Mouse (Mus musculus) adipocyte (in vitro differentiated cells): ENCODE data around the gene 4930442H23Rik.
"Not testable (repeated sequence)": the region's sequence is repeated elsewhere in the genome, so short reads cannot be mapped to it uniquely, and the experiment has no call there.

Experiments used
- DNase-seq: peaks from one replicate; pipeline ENCODE4 v3.0.0-alpha.2; 2016; ENCODE audit warnings: low spot score

Gene 4930442H23Rik

GRCm38 (mm10) chr10:81198230-81198629 lies 14.6 kb upstream of the 4930442H23Rik start:
- peak; percentile 78 for DNase-seq

- DNase-seq, result no peak
Measured at GRCm38 (mm10) chr10:81197305-81197704, 13.7 kb upstream of the 4930442H23Rik start.

GRCm38 (mm10) chr10:81196470-81197065 lies 12.9 kb upstream of the 4930442H23Rik start:
- DNase-seq, result no peak

- DNase-seq, result no peak
Measured at GRCm38 (mm10) chr10:81195300-81195699, 11.7 kb upstream of the 4930442H23Rik start.

- no peak for DNase-seq
Measured at GRCm38 (mm10) chr10:81193991-81194774, 10.5 kb upstream of the 4930442H23Rik start.

GRCm38 (mm10) chr10:81192968-81193501 lies 9.4 kb upstream of the 4930442H23Rik start:
- DNase-seq, result no peak

GRCm38 (mm10) chr10:81192270-81192967 lies 8.8 kb upstream of the 4930442H23Rik start:
- DNase-seq, result no peak

- no peak for DNase-seq
Measured at GRCm38 (mm10) chr10:81191342-81191982, 7.8 kb upstream of the 4930442H23Rik start.

- no peak for DNase-seq
Measured at GRCm38 (mm10) chr10:81190912-81191321, 7.3 kb upstream of the 4930442H23Rik start.

GRCm38 (mm10) chr10:81190236-81190911 lies 6.7 kb upstream of the 4930442H23Rik start:
- no peak for DNase-seq

GRCm38 (mm10) chr10:81189821-81190220 lies 6.2 kb upstream of the 4930442H23Rik start:
- DNase-seq, result no peak

- no peak for DNase-seq
Measured at GRCm38 (mm10) chr10:81187161-81187560, 3.5 kb upstream of the 4930442H23Rik start.

GRCm38 (mm10) chr10:81184765-81185164 lies 1.1 kb upstream of the 4930442H23Rik start:
- no peak for DNase-seq

- DNase-seq, result peak; percentile 99
Measured at GRCm38 (mm10) chr10:81182336-81183333, 1.0 kb downstream of the 4930442H23Rik start, which contains the start of gene Dapk3. Dapk3 (plus strand) TSS chr10:81183005.

- not testable (repeated sequence) for DNase-seq
Measured at GRCm38 (mm10) chr10:81181860-81182259, 1.8 kb downstream of the 4930442H23Rik start.

GRCm38 (mm10) chr10:81180946-81181345 lies 2.7 kb downstream of the 4930442H23Rik start:
- DNase-seq, result no peak

- DNase-seq, result no peak
Measured at GRCm38 (mm10) chr10:81179451-81180342, 4.0 kb downstream of the 4930442H23Rik start.

GRCm38 (mm10) chr10:81178927-81179326 lies 4.7 kb downstream of the 4930442H23Rik start:
- no peak for DNase-seq
